Mouse (Mus musculus): ENCODE results near the gene Sgip1.

DNA sequence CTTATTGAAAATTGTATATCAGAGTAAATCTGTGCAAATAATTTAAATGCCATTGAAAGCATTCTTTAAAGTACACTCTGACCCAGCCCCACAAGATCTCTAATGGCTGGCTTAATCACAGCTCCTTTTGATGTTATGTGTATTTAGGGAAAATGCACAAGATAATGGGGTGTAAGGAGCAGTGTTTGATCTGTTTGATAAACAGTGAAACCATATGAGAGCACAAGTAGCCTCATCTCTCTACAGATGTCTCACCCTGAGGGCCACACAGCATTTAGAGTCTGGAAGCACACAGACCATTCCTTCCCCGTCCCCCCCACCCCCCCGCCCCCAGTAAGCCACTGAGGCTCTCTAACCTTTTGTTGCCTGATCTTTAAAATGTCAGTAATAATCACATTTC is 87.4 kb downstream of the Sgip1 start:
- TF ChIP-seq CTCF (IDR thresholded peaks at IDR 0.05; ENCODE audit: borderline replicate concordance, insufficient read depth, low read depth, low read length) (no peak), POLR2A (IDR thresholded peaks at IDR 0.05; ENCODE audit: borderline replicate concordance, insufficient read depth, low read length) (no peak)
